Mouse (Mus musculus): ENCODE measurements around the gene Brsk2.

Gene Brsk2

GRCm38 (mm10) chr7:142030073-142030472, 80.5 kb downstream of the Brsk2 start:
- no peak for DNase-seq (ENCODE audit: low read depth)

GRCm38 (mm10) chr7:142034198-142034597, 84.6 kb downstream of the Brsk2 start:
- peak; percentile 3 for DNase-seq (ENCODE audit: low read depth)

- no peak for DNase-seq (ENCODE audit: low read depth)
Measured at GRCm38 (mm10) chr7:142035048-142035811, 85.7 kb downstream of the Brsk2 start.

- peak; percentile 54 for DNase-seq (ENCODE audit: low read depth)
Measured at GRCm38 (mm10) chr7:142037553-142038170, 88.1 kb downstream of the Brsk2 start.

GRCm38 (mm10) chr7:142040756-142041155, 91.2 kb downstream of the Brsk2 start:
- no peak for DNase-seq (ENCODE audit: low read depth)

GRCm38 (mm10) chr7:142045344-142045743, 95.8 kb downstream of the Brsk2 start:
- DNase-seq (ENCODE audit: low read depth), result no peak

- no peak for DNase-seq (ENCODE audit: low read depth)
Measured at GRCm38 (mm10) chr7:142045932-142046331, 96.4 kb downstream of the Brsk2 start.

- no peak for DNase-seq (ENCODE audit: low read depth)
Measured at GRCm38 (mm10) chr7:142050536-142050935, 101.0 kb downstream of the Brsk2 start.
